Mouse (Mus musculus): ENCODE measurements around the gene Ddit4. TPM values are rescaled to one million over a fixed set of nuclear protein-coding genes. Genes with fewer than 3 reads are reported as not detected.

The Ddit4 gene
- total and polyA plus RNA-seq, 2 experiments from 2014 or later, result 17.0 to 30.3 TPM

GRCm38 (mm10) chr10:59992024-59992423 is 40.4 kb upstream of the Ddit4 start:
- 58% methylated on average over 8 of the region's 8 CpGs for WGBS
- DNase-seq (ENCODE audit: low spot score) (no peak), ATAC-seq (ENCODE audit: insufficient read depth, low read depth) (no peak)
- Histone ChIP-seq H3K4me1 (ENCODE audit: control insufficient read depth, insufficient read depth) (peaks cover 47% of the 10 kb centered on the region), H3K9ac (replicated peaks; ENCODE audit: low read depth, low read length) (no peak overlapping the region), H3K27ac (ENCODE audit: low read depth) (peak overlapping the region; percentile 66), H3K4me2 (ENCODE audit: low read depth, low read length) (no peak overlapping the region), H3K36me3 (replicated peaks; ENCODE audit: control insufficient read depth, insufficient read depth, low read length) (peaks cover 67% of the 10 kb centered on the region), H3K9me3 (replicated peaks; ENCODE audit: control insufficient read depth, low read length) (no peaks in the 10 kb centered on the region), H3K27me3 (ENCODE audit: control insufficient read depth, insufficient read depth, low read length) (no peaks in the 10 kb centered on the region), H3K4me3 (ENCODE audit: low read depth, low read length) (no peak overlapping the region)
- TF ChIP-seq EP300 (IDR thresholded peaks at IDR 0.05; ENCODE audit: low read depth) (no peak), CTCF (IDR thresholded peaks at IDR 0.05; ENCODE audit: low read depth) (no peak)

- DNase-seq (ENCODE audit: low spot score) (peak; percentile 68), ATAC-seq (ENCODE audit: insufficient read depth, low read depth) (peak; percentile 77)
- TF ChIP-seq CTCF (IDR thresholded peaks at IDR 0.05; ENCODE audit: low read depth) (no peak), EP300 (IDR thresholded peaks at IDR 0.05; ENCODE audit: low read depth) (0 out of 2 replicates have a peak, but pooled peaks have one; percentile 64)
- H3K27me3 ChIP-seq (ENCODE audit: control insufficient read depth, insufficient read depth, low read length), result no peaks in the 10 kb centered on the region
- H3K9ac ChIP-seq (replicated peaks; ENCODE audit: low read depth, low read length), result no peak overlapping the region; the same call in 1 of the 2 replicates
- peaks cover 71% of the 10 kb centered on the region for H3K36me3 ChIP-seq (replicated peaks; ENCODE audit: control insufficient read depth, insufficient read depth, low read length)
- H3K27ac ChIP-seq (ENCODE audit: low read depth), result peak overlapping the region; percentile 66
- H3K9me3 ChIP-seq (replicated peaks; ENCODE audit: control insufficient read depth, low read length), result no peaks in the 10 kb centered on the region
- WGBS, result 38% methylated on average over 9 of the region's 9 CpGs
- H3K4me3 ChIP-seq (ENCODE audit: low read depth, low read length), result no peak overlapping the region
- H3K4me2 ChIP-seq (ENCODE audit: low read depth, low read length), result no peak overlapping the region
- H3K4me1 ChIP-seq (ENCODE audit: control insufficient read depth, insufficient read depth), result peaks cover 47% of the 10 kb centered on the region
Observed at GRCm38 (mm10) chr10:59991262-59991880, 39.7 kb upstream of the Ddit4 start.

- Histone ChIP-seq H3K36me3 (replicated peaks; ENCODE audit: control insufficient read depth, insufficient read depth, low read length) (peaks cover 65% of the 10 kb centered on the region), H3K27ac (ENCODE audit: low read depth) (no peak overlapping the region), H3K4me3 (ENCODE audit: low read depth, low read length) (no peak overlapping the region), H3K4me1 (ENCODE audit: control insufficient read depth, insufficient read depth) (peaks cover 37% of the 10 kb centered on the region), H3K27me3 (ENCODE audit: control insufficient read depth, insufficient read depth, low read length) (no peaks in the 10 kb centered on the region), H3K9ac (replicated peaks; ENCODE audit: low read depth, low read length) (no peak overlapping the region), H3K9me3 (replicated peaks; ENCODE audit: control insufficient read depth, low read length) (no peaks in the 10 kb centered on the region), H3K4me2 (ENCODE audit: low read depth, low read length) (no peak overlapping the region)
- ATAC-seq (ENCODE audit: insufficient read depth, low read depth) (no peak), DNase-seq (ENCODE audit: low spot score) (no peak)
- no peak for TF ChIP-seq CTCF (IDR thresholded peaks at IDR 0.05; ENCODE audit: low read depth)
- no peak for TF ChIP-seq EP300 (IDR thresholded peaks at IDR 0.05; ENCODE audit: low read depth)
- WGBS, result 96% methylated on average over 9 of the region's 9 CpGs
Observed at GRCm38 (mm10) chr10:59990393-59990792, 38.8 kb upstream of the Ddit4 start.

GRCm38 (mm10) chr10:59988036-59988435 is 36.4 kb upstream of the Ddit4 start:
- H3K36me3 ChIP-seq (replicated peaks; ENCODE audit: control insufficient read depth, insufficient read depth, low read length), result peaks cover 51% of the 10 kb centered on the region
- no peak overlapping the region for H3K4me3 ChIP-seq (ENCODE audit: low read depth, low read length)
- H3K4me2 ChIP-seq (ENCODE audit: low read depth, low read length), result no peak overlapping the region
- DNase-seq (ENCODE audit: low spot score), result no peak
- H3K9ac ChIP-seq (replicated peaks; ENCODE audit: low read depth, low read length), result no peak overlapping the region
- H3K4me1 ChIP-seq (ENCODE audit: control insufficient read depth, insufficient read depth), result peaks cover 35% of the 10 kb centered on the region
- H3K27ac ChIP-seq (ENCODE audit: low read depth), result peak overlapping the region; percentile 55
- TF ChIP-seq CTCF (IDR thresholded peaks at IDR 0.05; ENCODE audit: low read depth) (no peak), EP300 (IDR thresholded peaks at IDR 0.05; ENCODE audit: low read depth) (no peak)
- ATAC-seq (ENCODE audit: insufficient read depth, low read depth), result peak; percentile 58
- H3K27me3 ChIP-seq (ENCODE audit: control insufficient read depth, insufficient read depth, low read length), result no peaks in the 10 kb centered on the region
- WGBS, result 36% methylated on average over 4 of the region's 4 CpGs
- H3K9me3 ChIP-seq (replicated peaks; ENCODE audit: control insufficient read depth, low read length), result no peaks in the 10 kb centered on the region

- Histone ChIP-seq H3K9me3 (replicated peaks; ENCODE audit: control insufficient read depth, low read length) (no peaks in the 10 kb centered on the region), H3K9ac (replicated peaks; ENCODE audit: low read depth, low read length) (no peak overlapping the region), H3K4me2 (ENCODE audit: low read depth, low read length) (no peak overlapping the region), H3K27ac (ENCODE audit: low read depth) (peak overlapping the region; percentile 84), H3K36me3 (replicated peaks; ENCODE audit: control insufficient read depth, insufficient read depth, low read length) (peaks cover 16% of the 10 kb centered on the region), H3K4me1 (ENCODE audit: control insufficient read depth, insufficient read depth) (peaks cover 52% of the 10 kb centered on the region), H3K4me3 (ENCODE audit: low read depth, low read length) (no peak overlapping the region), H3K27me3 (ENCODE audit: control insufficient read depth, insufficient read depth, low read length) (no peaks in the 10 kb centered on the region)
- TF ChIP-seq EP300 (IDR thresholded peaks at IDR 0.05; ENCODE audit: low read depth), result no peak
- TF ChIP-seq CTCF (IDR thresholded peaks at IDR 0.05; ENCODE audit: low read depth), result no peak
- 62% methylated on average over 12 of the region's 12 CpGs for WGBS
- DNase-seq (ENCODE audit: low spot score) (no peak), ATAC-seq (ENCODE audit: insufficient read depth, low read depth) (no peak)
Observed at GRCm38 (mm10) chr10:59982379-59982873, 30.8 kb upstream of the Ddit4 start.
